Mouse (Mus musculus): Measurements from ENCODE around the gene Tmem161a.

DNA sequence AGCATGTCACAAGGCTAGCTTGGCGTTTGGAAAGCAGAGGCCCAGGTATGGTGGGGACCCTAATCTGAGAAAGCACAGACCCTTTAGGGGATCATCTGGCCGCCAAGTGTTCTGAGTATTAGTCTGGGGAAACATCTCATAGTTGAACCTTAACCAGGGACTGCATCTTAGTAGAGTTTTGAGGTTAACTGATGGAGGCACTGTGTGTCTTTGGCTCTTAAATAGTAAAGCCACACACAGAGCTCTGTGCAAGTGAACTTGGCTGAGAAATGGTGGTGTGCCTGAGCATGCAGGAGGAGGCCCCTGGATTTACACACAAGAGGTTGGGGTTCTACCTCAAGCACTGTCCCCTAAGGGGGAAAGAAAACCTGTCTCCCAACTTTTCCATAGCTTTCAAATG lies 6.1 kb downstream of the Tmem161a start:
- TF ChIP-seq POLR2A (IDR thresholded peaks at IDR 0.05; ENCODE audit: borderline replicate concordance, low read depth, low read length), result no peak
- TF ChIP-seq CTCF (IDR thresholded peaks at IDR 0.05; ENCODE audit: low read depth, low read length), result no peak
